In the genomic region with DNA sequence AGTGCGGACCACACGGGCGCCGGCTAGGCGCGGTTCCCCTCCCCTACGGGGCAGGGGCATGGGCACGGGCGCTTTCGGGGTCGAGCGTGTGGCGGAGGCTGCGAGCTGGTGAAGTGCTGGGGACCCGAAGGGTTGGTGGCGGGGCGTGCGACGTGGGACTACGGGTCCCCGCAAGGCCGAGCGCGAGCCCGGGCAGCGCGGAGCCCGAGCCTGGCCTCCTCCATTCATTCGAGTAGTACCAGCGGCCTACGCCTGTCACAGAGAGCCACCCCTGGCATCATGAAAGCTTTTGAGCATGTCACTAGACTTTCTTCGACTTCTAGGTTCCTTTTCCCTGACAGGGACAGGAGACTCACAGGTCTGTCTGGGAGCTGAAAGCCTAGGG, we compare ENCODE assay signal across 8 mouse cellular contexts. TPM values are rescaled to one million over a fixed set of nuclear protein-coding genes. Genes with fewer than 3 reads are reported as not detected.
A peak's percentile ranks its signal among the peaks of the same experiment; 100 is the strongest.
DNase-seq lines count a peak whose midpoint lies in the region; ATAC-seq lines count a peak whose summit lies in the region.

A gene (minus strand): TSS at position 134 of the 385 bp plus-strand sequence.

- peak within 1 kb of the TSS; percentile 97 for H3K4me3 ChIP-seq in erythroblast, embryonic 14.5 days (replicated peaks)
- H3K4me3 ChIP-seq in midbrain, embryonic 16.5 days (ENCODE audit: low read depth, low read length) = peak within 1 kb of the TSS; percentile 98

- H3K36me3 ChIP-seq in erythroblast, embryonic 14.5 days (ENCODE audit: control insufficient read depth) = peaks cover 26% of the 10 kb centered on the region
- no peaks in the 10 kb centered on the region for H3K36me3 ChIP-seq in midbrain, embryonic 16.5 days (ENCODE audit: control insufficient read depth, insufficient read depth, low read length)

- DNase-seq in frontal cortex, postnatal 25 days (ENCODE audit: low spot score in 2 of 2) = no peak
- DNase-seq in right cerebral cortex, adult 2 months (ENCODE audit: low spot score in 2 of 2) = peak; percentile 61 to 75
- DNase-seq in right cerebral cortex, postnatal 4 days = no peak
- DNase-seq in left cerebral cortex, adult 18-20 months (ENCODE audit: low spot score in 2 of 2) = peak; percentile 68 to 78
- DNase-seq in retina, embryonic 14.5 days (ENCODE audit: low spot score) = no peak

- ATAC-seq in frontal cortex, adult (ENCODE audit: low TSS enrichment) = peak; percentile 79
- peak; percentile 80 for ATAC-seq in midbrain, embryonic 16.5 days

- no peaks in the 10 kb centered on the region for H3K27me3 ChIP-seq in erythroblast, embryonic 14.5 days (ENCODE audit: control insufficient read depth)
- no peaks in the 10 kb centered on the region for H3K27me3 ChIP-seq in midbrain, embryonic 16.5 days (ENCODE audit: control insufficient read depth, insufficient read depth, low read depth, low read length)

- H3K4me2 ChIP-seq in midbrain, embryonic 16.5 days (ENCODE audit: low read length) = peak within 1 kb of the TSS; percentile 82

- 0% methylated on average over 32 of the region's 32 CpGs for WGBS in midbrain, embryonic 16.5 days

- peaks cover 29% of the 10 kb centered on the region for H3K4me1 ChIP-seq in erythroblast, embryonic 14.5 days (ENCODE audit: control insufficient read depth)
- peaks cover 19% of the 10 kb centered on the region for H3K4me1 ChIP-seq in midbrain, embryonic 16.5 days (ENCODE audit: control insufficient read depth, insufficient read depth, low read length)

- H3K9me3 ChIP-seq in erythroblast, embryonic 14.5 days (ENCODE audit: control insufficient read depth, low read length) = no peaks in the 10 kb centered on the region
- no peaks in the 10 kb centered on the region for H3K9me3 ChIP-seq in midbrain, embryonic 16.5 days (replicated peaks; ENCODE audit: control insufficient read depth, low read length, poor library complexity, severe bottlenecking)

- peak within 1 kb of the TSS; percentile 96 for H3K27ac ChIP-seq in midbrain, embryonic 16.5 days (ENCODE audit: low read length)

- peak within 1 kb of the TSS; percentile 97 for H3K9ac ChIP-seq in midbrain, embryonic 16.5 days (ENCODE audit: low read depth, low read length)

RNA-seq across cellular contexts. Expression of the gene that starts here (rescaled TPM):
- not detected in 2 replicates for polyA plus RNA-seq in erythroblast, embryonic 14.5 days (2012)
- total RNA-seq in left cerebral cortex, adult 18-20 months (2021) = 1 to 10 TPM; 1.3 to 1.6 TPM
- polyA plus RNA-seq in midbrain, embryonic 16.5 days (2015; fragmentation: Nextera tagmentation; extraction: Ambion mirVana) = 0.54 and 0.63 TPM in 2 replicates

Comparison
In these comparisons a context has a peak if more than half of its experiments do, and no peak if none do; other contexts are left out.
1. DNase-seq: peak in right cerebral cortex, adult 2 months (2 of 2) and left cerebral cortex, adult 18-20 months (2 of 2); none in frontal cortex, postnatal 25 days (0 of 2), right cerebral cortex, postnatal 4 days (single experiment) and retina, embryonic 14.5 days (single experiment).
2. Peak in ATAC-seq, H3K4me3 ChIP-seq, H3K27ac ChIP-seq, H3K9ac ChIP-seq and H3K4me2 ChIP-seq in midbrain, embryonic 16.5 days; RNA of the gene not detected or under 1 TPM.